Mouse (Mus musculus) inflammation-experienced regulatory T-cells, adult 6 months (primary cell): ENCODE data around the gene Xlr3b. TPM values are rescaled to one million over a fixed set of nuclear protein-coding genes. Genes with fewer than 3 reads are reported as not detected.
"Not testable (repeated sequence)": the region's sequence is repeated elsewhere in the genome, so short reads cannot be mapped to it uniquely, and the experiment has no call there.

Experiments used
- ATAC-seq: one replicate; pipeline ENCODE4 v1.8.0; 2017
- polyA plus RNA-seq, 3 experiments: library from polyadenylated mRNA; unstranded; fragments of 100-300 nt; shearing (Covaris generic); gene quantifications; one replicate each; pipeline ENCODE4 v1.2.1; 2017

Xlr3b gene
- polyA plus RNA-seq: 10 to 100 TPM in 2 of 3 experiments, under 1 TPM in 1; 0.69 to 13.8 (median 11.1) TPM

GRCm38 (mm10) chrX:73191934-73192333, at the start of gene Xlr3b:
TSS of gene Xlr3b (plus strand) at chrX:73192207.
- not testable (repeated sequence) for ATAC-seq

GRCm38 (mm10) chrX:73143218-73143618, 48.8 kb upstream of the Xlr3b start:
- ATAC-seq: peak; percentile 73

GRCm38 (mm10) chrX:73148496-73148895, 43.5 kb upstream of the Xlr3b start, which contains the start of gene Xlr5b:
TSS of gene Xlr5b (plus strand) at chrX:73148796.
- ATAC-seq: not testable (repeated sequence)

GRCm38 (mm10) chrX:73149350-73149749, 42.7 kb upstream of the Xlr3b start, which contains the start of gene DXBay18:
TSS of gene DXBay18 (minus strand) at chrX:73149450.
- ATAC-seq: not testable (repeated sequence)

GRCm38 (mm10) chrX:73176889-73177288, 15.1 kb upstream of the Xlr3b start, which contains the start of gene Spin2d:
TSS of gene Spin2d (minus strand) at chrX:73176989.
- ATAC-seq: not testable (repeated sequence)

- ATAC-seq: peak; percentile 78
Observed at GRCm38 (mm10) chrX:73213819-73214564, 22.0 kb downstream of the Xlr3b start, which contains the start of gene Xlr4b. TSS of gene Xlr4b (plus strand) at chrX:73214333.

- no peak for ATAC-seq
Observed at GRCm38 (mm10) chrX:73225365-73225764, 33.4 kb downstream of the Xlr3b start.

- peak; percentile 85 for ATAC-seq
Observed at GRCm38 (mm10) chrX:73227914-73228605, 36.1 kb downstream of the Xlr3b start, which contains the start of gene F8a. TSS of gene F8a (plus strand) at chrX:73228291.

- ATAC-seq: peak; percentile 30
Observed at GRCm38 (mm10) chrX:73228606-73229214, 36.7 kb downstream of the Xlr3b start.

- ATAC-seq: no peak
Observed at GRCm38 (mm10) chrX:73229288-73229687, 37.3 kb downstream of the Xlr3b start.

- ATAC-seq: peak; percentile 50
Observed at GRCm38 (mm10) chrX:73242821-73243325, 50.9 kb downstream of the Xlr3b start, which contains the start of gene Xlr4c. TSS of gene Xlr4c (minus strand) at chrX:73243130.

Other genes starting within 250 kb of the Xlr3b start
- gene Zfp185, start 204.9 kb upstream of the Xlr3b start, polyA plus RNA-seq: not detected
- gene Pnma5, start 155.1 kb upstream of the Xlr3b start, polyA plus RNA-seq: not detected
- not detected for gene Pnma3, start 127.4 kb upstream of the Xlr3b start, polyA plus RNA-seq
- 100 to 1,000 TPM; 107 to 143 (median 134) TPM for gene Xlr4a, start 109.7 kb upstream of the Xlr3b start, polyA plus RNA-seq
- 1 to 10 TPM in 1 of 3 experiments, under 1 TPM in 1, not detected in 1; 0.46 to 2.5 TPM for gene Xlr3a, start 95.1 kb upstream of the Xlr3b start, polyA plus RNA-seq
- gene Gm14685, start 75.2 kb upstream of the Xlr3b start, polyA plus RNA-seq: not detected
- not detected for gene Xlr5b, start 43.4 kb upstream of the Xlr3b start, polyA plus RNA-seq
- gene DXBay18, start 42.8 kb upstream of the Xlr3b start, polyA plus RNA-seq: not detected
- not detected for gene Spin2d, start 15.2 kb upstream of the Xlr3b start, polyA plus RNA-seq
- 100 to 1,000 TPM; 158 to 187 (median 175) TPM for gene Xlr4b, start 22.1 kb downstream of the Xlr3b start, polyA plus RNA-seq
- gene F8a, start 36.1 kb downstream of the Xlr3b start, polyA plus RNA-seq: 1 to 10 TPM; 1.5 to 2.1 (median 1.8) TPM
- 100 to 1,000 TPM in 2 of 3 experiments, 10 to 100 TPM in 1; 76.9 to 140 (median 112) TPM for gene Xlr4c, start 50.9 kb downstream of the Xlr3b start, polyA plus RNA-seq
- gene Xlr3c, start 73.2 kb downstream of the Xlr3b start, polyA plus RNA-seq: not detected
- gene Xlr5a, start 100.8 kb downstream of the Xlr3b start, polyA plus RNA-seq: under 1 TPM in 1 of 3 experiments, not detected in 2; 0.43 TPM
- under 1 TPM in 1 of 3 experiments, not detected in 2; 0.53 TPM for gene Xlr5c, start 100.8 kb downstream of the Xlr3b start, polyA plus RNA-seq
- not detected for gene Gm45015, start 144.6 kb downstream of the Xlr3b start, polyA plus RNA-seq
- gene Zfp275, start 150.4 kb downstream of the Xlr3b start, polyA plus RNA-seq: 10 to 100 TPM in 2 of 3 experiments, 1 to 10 TPM in 1; 7.6 to 14.7 (median 13.3) TPM
- gene Gm18336, start 206.5 kb downstream of the Xlr3b start, polyA plus RNA-seq: not detected
- gene Zfp92, start 218.9 kb downstream of the Xlr3b start, polyA plus RNA-seq: under 1 TPM in 1 of 3 experiments, not detected in 2; 0.21 TPM
- gene Trex2, start 243.1 kb downstream of the Xlr3b start, polyA plus RNA-seq: not detected